Mouse (Mus musculus) stomach, adult 2 months (tissue): Measurements from ENCODE around the gene Ly6g5b. TPM values are rescaled to one million over a fixed set of nuclear protein-coding genes. Genes with fewer than 3 reads are reported as not detected.

Experiments
- polyA plus RNA-seq: library from polyadenylated mRNA; depleted of rRNA; stranded (reverse); fragments of >200 nt; gene quantifications from 2 replicates; pipeline ENCODE4 v1.2.3, GENCODE M21; 2012; rRNA removed

Ly6g5b gene
- 1.2 and 2.2 TPM in 2 replicates for polyA plus RNA-seq

DNA sequence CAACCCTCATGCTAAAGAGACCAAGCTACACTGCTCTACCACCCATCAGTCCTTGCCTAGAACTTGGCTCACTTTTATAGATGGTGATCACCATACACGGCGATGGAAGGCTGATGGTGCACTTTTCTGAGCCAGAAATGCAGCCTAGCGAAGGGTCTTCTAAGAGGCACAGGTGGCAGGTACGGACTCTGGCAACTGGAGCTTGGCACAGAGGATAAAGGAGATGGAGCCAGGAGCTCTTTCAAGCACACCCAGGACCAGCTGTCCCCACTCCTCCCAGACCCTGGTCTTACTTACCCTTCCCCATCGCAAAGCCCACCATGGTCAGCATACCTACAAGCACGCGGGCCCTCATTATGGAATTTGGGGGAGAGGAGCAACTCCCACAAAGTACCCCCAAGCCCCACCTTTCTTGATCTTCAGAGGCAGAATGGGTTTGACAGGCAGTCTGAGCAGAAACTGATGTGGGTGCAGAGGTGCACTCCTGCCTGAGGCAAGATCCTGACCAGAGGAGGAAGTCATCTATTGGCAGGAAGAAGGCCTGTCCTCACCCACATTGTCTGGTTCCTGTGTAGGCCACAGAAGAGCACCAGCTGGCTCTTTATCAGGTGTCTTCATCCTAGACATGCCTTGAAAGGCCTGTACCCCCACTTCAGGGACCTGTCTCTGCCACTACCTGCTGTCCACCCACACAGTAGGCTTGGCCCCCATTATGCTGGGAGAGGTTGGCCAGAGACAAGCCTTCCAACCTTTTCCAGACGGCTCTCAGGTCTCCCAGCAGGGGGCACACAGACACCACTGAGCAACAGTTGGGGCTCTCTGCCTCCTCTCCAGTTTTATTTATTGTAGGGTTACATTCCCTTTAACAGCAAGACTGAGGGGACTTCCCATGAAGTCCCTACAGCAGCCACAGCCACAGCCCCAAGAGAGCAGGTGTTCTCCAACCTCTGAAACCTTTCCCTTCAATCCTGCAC lies at the start of gene Ly6g5b:
TSS of gene Ly6g5b (minus strand) at position 383 of the 974 bp plus-strand sequence.

DNA sequence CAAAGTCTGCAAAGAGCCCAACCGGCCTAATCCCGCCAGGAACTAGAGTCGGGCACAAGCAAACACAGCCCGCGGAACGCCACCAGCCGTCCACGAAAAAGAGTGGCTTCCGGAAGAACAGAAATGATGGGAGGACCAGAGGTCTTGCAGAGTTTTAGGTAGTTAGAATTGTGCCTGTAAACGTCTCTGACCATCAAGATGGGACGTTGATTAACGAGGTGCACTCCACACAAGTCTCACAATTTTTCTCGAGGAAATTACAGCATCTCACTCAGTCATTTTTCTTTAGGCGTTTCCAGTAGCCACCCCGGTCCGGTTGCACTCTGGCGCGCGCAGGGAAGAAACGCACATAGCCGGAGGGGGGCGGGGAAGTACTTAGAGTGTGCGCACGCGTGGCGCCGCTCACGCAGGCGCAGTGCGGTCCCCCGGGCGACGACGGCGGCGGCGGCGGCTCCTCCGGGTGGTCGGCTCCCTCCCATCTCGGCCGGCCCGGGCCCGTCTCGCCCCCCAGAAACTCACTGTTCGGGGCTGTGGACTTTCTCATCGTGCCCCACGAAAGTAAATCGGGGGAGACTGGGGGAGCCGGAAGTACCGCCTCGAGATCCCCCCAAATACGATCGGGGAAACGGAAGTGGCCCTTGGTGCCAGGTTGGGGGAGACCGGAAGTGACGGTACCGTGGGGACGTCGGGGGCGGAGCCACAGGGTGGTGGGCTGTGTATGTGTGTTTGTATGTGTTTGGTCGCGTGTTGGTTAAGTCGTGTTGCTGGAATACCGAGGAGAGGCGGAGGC lies 19.8 kb upstream of the Ly6g5b start, which contains the start of gene Bag6:
TSS of gene Bag6 (plus strand) at position 378 of the 790 bp plus-strand sequence.

DNA sequence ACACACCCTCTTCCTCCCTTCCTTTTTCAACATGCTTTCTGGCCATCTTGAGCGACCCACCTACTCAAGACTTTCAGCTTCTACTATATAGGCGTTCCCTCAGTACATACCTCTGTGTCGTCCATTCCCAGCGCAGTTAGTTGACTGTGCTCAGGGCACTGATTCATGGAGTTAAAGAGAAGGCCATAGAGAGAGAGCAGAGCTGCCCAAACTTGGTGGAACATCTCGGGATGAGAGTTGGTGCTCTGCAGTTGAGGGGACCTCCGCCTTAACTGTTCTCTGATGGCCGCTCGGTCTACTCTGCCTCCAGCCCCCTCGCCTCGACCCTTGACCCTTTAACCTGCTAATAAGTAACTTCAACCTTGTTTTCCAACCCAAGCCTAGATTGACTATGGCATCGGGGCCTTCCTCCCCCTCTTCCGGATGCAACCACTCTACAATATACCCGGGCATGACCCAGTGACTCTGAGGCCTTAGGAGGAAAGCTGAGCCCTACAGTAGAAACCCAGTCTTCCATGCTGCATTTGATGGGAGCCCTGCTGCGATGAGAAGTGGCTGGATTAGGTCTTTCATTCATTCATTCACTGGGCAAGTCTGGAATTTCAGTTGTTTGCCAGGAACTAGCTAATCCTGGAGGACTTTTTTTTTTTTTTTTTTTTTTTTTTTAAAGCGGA lies 16.4 kb upstream of the Ly6g5b start, which contains the start of gene Apom:
TSS of gene Apom (minus strand) at position 551 of the 674 bp plus-strand sequence.

DNA sequence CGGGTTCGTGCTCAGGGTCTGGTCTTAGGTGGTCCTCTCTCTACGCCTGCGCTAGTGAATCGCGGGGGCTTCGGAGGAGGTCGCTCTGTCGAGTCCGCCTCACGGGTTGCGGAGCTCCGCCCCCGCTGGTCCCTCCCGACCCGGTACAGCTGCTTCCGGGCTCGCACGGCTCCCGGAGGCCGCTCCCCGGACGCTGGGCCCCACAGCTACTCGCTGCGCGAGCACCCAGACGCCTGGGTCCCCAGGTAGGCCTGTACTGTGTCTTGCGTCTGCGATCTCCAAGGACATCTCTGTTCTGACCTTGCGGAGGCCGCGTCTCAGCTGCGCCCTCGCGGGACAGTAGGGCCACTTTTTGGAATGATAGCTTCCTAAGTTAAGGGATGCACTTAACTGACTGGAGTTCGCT lies 11.0 kb upstream of the Ly6g5b start, which contains the start of gene D17H6S53E:
TSS of gene D17H6S53E (plus strand) at position 168 of the 406 bp plus-strand sequence.

DNA sequence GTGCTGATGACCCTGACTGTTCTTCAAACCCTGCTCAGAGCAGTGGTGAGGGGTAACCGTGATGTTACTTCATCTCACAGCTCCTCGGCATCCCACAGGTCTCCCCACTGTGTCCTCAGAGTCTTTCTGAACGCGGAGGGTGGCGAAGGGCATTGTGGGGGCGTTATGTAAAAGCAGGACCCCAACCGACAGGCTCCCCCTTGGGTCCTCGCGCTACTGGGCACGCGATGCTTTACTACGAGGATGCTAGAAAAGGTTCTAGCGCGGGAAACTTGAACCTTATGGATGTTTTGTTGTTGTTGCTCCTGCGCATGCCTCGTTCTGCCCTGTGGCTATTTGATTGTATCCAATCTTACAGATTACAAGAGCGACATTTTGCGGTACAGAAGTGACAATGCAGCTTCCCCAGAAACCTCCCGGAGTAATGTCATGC lies 6.7 kb upstream of the Ly6g5b start, which contains the start of gene Csnk2b:
TSS of gene Csnk2b (minus strand) at position 183 of the 433 bp plus-strand sequence.

DNA sequence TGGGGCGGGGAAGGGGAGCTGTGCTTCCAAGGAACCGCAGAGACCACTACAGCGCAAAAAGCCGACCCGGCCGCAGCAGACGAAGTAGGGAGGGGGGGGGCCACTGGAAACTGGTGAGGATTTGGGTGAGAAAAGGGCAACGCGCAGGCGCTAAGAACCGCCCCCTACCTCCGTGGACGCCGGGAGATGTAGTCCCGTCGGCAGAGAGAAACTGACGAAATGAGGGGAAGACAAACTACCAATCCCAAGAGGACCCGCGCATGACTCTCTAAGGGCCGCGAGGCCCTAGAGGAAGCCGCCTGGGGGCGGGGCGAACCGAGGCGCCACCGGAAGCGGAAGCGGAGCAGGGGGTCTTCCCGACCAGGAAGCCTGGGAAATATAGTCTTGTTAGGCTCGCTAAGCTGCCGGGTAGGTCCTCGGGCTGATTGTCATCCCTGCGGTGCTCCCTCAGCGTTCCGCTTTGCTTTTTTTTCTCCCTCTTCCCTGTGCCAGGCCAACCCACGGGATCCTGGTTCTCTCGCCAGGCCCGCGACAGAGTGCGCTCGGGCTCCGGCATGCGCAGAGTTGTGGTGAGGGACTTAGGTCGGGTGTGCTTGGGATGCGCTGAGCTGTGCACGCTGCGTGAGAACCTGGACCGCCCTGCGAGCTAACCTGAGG lies 6.0 kb upstream of the Ly6g5b start, which contains the start of gene Gpank1:
TSS of gene Gpank1 (plus strand) at position 313 of the 657 bp plus-strand sequence.

DNA sequence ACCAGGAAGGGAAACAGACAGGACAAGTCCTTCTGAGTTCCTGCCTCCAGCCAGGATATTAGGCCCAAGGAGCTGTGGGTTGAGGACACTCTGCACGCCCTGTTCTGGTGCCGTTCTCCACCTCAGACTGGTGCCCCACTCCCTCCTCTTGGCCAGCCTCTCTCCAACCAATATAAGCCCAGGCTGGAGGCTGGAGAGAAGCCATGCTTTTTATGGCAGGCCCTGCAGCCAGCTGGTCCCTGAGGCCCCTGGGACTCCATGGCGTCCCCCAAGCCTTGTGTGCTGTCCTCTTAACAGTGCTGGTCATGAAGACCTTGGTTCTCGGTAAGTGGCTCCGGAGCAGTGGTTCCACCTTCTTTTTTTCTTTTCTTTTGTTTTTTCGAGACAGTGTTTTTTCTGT lies 7.1 kb downstream of the Ly6g5b start, which contains the start of gene Ly6g5c:
TSS of gene Ly6g5c (plus strand) at position 183 of the 400 bp plus-strand sequence.

DNA sequence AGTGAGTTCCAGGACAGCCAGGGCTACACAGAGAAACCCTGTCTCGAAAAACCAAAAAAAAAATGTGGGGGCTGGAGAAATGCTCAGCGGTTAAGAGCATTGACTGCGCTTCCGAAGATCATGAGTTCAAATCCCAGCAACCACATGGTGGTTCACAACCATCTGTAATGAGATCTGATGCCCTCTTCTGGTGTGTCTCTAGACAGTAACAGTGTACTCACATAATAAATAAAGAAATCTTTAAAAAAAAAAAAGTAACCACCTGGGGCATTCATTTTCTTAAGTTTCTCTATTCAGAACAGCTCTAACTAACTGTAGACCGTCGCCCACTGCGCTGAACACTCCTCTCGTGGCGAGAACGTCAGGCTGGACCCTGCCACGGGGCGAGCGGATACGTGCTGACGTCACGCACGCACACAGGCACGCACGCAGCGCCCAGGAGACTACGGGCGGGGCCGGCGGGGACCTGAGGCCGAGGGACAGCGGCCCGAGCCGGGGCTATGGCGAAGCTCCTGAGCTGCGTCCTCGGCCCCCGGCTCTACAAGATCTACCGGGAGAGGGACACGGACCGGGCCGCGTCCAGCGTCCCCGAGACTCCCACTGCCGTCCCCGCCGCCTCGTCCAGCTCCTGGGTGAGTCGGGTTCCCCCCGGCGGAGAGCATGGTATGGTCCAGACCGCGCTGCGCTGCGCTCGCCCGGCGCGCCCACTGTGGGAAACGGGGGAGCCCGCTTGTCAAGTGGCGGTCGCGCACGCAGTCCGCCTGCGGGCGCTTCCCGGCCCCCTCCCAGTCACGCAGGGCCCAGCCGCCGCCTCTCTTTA lies 26.2 kb downstream of the Ly6g5b start, which contains the start of gene Abhd16a:
TSS of gene Abhd16a (plus strand) at position 439 of the 820 bp plus-strand sequence.

DNA sequence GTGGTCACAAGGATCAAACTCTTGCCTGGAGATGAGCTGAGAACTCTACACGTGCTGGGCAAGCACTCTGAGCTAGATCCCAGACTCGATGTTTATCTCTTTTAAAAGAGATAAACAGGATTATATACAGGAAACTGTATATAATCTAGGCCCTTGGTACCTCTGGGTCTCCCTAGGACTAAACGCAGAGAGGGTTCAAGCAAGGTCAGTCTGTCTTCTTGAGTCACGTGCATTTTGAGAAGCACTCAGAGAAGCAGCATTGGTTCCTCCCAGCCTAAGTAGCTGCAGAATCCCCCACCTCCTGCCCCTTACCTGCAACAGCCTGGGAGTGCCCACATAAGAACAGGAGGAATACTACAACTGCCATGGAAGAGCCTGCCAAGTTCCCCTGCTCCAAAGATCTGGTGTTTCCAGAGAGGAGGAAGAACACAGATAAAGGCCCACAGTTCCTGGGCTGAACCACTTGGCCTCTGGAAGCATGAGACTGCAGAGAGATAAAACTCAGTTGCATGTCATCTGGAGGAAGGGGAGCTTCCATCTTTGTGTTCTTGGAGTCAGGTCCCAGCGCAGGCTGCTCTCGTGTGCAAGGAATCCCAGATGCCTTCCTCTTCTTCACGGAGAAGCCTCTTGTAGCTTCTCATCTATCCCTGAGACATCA lies 29.9 kb downstream of the Ly6g5b start, which contains the start of gene Ly6g6f:
TSS of gene Ly6g6f (minus strand) at position 403 of the 658 bp plus-strand sequence.

DNA sequence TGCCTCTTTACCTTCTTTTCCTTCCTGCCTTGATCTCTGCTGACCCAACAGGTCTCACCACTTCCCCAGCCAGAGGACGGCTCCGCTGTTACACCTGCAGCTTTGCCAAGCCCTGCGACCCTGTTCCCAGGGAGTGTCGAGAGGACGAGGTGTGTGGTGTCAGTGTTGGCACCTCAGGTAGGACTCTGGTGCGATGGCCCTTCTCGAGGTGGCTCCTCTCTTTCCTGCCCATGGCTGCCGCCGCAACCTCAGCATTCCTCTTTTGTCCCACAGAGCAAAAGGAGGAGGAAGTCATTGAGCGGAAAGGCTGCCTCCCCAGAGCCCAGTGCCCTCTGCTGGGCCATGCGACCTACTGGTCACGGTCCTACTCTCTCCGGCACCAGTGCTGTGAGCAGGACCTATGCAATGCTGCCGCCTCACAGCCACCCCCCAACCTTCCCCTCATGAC lies 37.4 kb downstream of the Ly6g5b start, which contains the start of gene Ly6g6d:
TSS of gene Ly6g6d (minus strand) at position 280 of the 448 bp plus-strand sequence.

DNA sequence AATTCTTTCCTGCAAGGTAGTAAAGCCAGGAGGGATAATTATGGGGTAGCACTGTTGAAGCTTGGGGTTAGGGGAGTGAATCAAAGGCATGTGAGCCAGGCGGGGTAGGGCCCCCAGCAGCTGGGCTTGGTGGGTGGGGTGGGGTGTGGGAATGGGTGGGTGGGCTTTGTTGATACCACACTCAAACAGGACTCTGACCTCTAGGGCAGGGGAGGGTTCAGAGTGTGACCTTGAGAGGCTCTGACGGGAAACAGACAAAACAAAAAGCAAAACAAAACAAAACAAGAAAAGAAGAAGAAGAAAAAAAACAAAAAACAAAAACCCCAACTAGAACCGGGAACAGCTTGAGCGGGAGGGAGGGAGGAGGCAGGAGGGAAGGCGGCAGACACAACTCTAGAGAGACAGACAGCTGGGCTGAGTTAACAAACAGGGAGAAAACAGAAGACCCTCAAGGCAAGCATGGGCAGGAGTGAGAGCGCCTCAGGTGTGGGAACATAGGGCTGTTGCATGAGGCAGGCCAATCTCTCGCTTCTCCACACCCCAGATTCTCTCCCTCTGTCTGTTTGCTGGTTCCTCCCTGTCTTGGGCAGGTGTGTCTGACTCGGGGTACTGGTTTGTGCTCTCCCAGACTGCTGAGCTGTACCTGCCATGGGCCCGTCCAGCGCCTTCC lies 38.6 kb downstream of the Ly6g5b start, which contains the start of gene Ly6g6e:
TSS of gene Ly6g6e (plus strand) at position 396 of the 670 bp plus-strand sequence.

DNA sequence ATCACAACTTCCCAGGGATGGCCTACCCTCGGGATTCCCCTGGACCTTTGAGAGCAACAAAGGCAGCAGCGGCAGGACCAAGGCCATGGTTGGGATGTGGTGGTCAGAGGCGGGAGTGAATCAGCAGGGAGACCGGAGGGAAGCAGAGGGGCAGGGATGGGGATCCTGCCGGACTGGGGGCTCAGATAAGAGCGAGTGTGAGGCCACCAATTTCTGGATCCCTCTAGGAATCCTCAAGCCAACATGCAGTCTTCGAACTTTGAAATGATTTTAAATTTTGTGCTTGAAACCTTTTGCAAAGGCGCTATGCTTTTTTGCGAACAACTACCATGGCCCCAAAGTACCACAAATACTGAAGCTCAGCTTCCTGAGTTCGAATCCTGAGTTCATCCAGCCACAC lies 49.1 kb downstream of the Ly6g5b start, which contains the start of gene Mpig6b:
TSS of gene Mpig6b (minus strand) at position 101 of the 400 bp plus-strand sequence.

DNA sequence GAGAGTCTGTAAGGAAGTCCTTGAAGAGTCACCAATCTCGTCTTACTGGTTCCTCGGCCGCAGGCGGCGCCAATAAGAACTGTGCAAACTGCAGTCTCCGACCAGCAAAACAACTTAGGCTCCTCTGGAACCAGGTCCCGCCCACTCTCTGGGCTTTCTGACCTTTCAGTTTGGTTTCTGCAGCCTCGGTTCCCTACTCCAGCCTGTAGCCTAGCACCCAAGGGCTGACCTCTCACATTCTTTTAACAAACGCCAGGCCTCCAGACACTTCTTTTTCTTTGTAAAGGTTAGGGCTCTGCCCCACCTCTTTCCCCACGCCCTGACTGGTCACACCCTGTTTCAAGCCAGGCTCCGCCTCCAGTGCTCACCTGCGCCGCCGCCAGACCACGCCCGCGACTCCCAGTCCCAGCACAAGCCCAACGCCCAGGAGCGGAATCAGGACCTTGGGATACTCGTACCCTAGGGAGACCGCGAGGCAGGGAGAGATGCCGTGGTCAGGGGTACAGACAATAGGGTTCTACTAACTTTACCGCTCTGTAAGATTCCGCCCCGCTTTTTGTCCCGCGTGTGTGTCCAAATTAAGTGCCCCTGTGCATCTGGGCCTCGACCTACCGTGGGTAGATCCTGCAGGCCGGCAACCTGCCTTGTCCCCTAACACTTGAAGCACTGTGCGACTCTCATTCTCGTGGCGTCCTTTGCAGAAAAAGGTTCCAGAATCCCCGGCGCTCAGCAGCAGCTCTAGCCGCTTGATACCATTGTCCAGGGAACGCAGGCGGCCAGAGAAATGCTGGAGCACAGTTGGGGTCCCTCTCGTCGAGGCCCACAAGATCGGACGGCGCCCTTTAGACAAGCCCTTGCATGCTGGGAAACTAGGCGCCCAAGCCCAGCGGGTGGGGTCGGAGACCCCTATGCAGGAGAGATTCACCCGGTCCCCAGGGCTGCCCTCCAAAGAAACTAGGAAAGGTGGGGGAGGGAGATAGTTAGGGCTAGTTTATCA lies 50.0 kb downstream of the Ly6g5b start, which contains the start of gene Ly6g6c:
TSS of gene Ly6g6c (plus strand) at position 438 of the 997 bp plus-strand sequence.

